Comparison of ENCODE assay signal across 14 mouse cellular contexts in genomic region chr2:27210676-27211210, GRCm38 (mm10). TPM values are rescaled to one million over a fixed set of nuclear protein-coding genes. Genes with fewer than 3 reads are reported as not detected.
DNase-seq lines count a peak whose midpoint lies in the region; ATAC-seq and TF ChIP-seq lines count a peak whose summit lies in the region.
"Had no signal": no experiment of that assay in that cellular context is flagged by ENCODE, and none has a peak within 500 bp of the region (broad histone marks: within the 10 kb centered on the region; RNA-seq: fewer than 3 reads in every experiment).

No protein-coding gene starts in this region.

- no peaks in the 10 kb centered on the region for H3K79me2 ChIP-seq in heart, adult 2 months (replicated peaks; ENCODE audit: control insufficient read depth, insufficient read depth, low read length)

- no peak for TF ChIP-seq POLR2A in heart, adult 2 months (IDR thresholded peaks at IDR 0.05; ENCODE audit: insufficient read depth, low read depth, low read length)

- H3K27ac ChIP-seq in heart, adult 2 months = peak overlapping the region; percentile 47; the same call in 1 of the 2 replicates
- H3K27ac ChIP-seq in limb, embryonic 10.5 days = peak overlapping the region; percentile 91
- no peak overlapping the region for H3K27ac ChIP-seq in kidney, embryonic 15.5 days
- H3K27ac ChIP-seq: hindbrain, embryonic 12.5 days; limb, embryonic 13.5 days; midbrain, embryonic 15.5 days; neural tube, embryonic 13.5 days had no signal

- H3K4me2 ChIP-seq in kidney, embryonic 15.5 days = no peak overlapping the region
- H3K4me2 ChIP-seq: hindbrain, embryonic 12.5 days; limb, embryonic 13.5 days; midbrain, embryonic 15.5 days; neural tube, embryonic 13.5 days had no signal

- no peak for TF ChIP-seq CTCF in heart, adult 2 months (IDR thresholded peaks at IDR 0.05)

- 69% methylated on average over 12 of the region's 12 CpGs for WGBS in heart, adult 2 months
- 87% methylated on average over 12 of the region's 12 CpGs for WGBS in limb, embryonic 10.5 days
- 69% methylated on average over 12 of the region's 12 CpGs for WGBS in kidney, embryonic 15.5 days

- no peak for ATAC-seq in kidney, embryonic 15.5 days (replicated peaks; ENCODE audit: low FRiP score)
- ATAC-seq: midbrain, embryonic 15.5 days; Patski had no signal

- H3K4me3 ChIP-seq in heart, adult 2 months = no peak overlapping the region
- H3K4me3 ChIP-seq in limb, embryonic 10.5 days = no peak overlapping the region
- no peak overlapping the region for H3K4me3 ChIP-seq in kidney, embryonic 15.5 days (replicated peaks)
- H3K4me3 ChIP-seq: hindbrain, embryonic 12.5 days; limb, embryonic 13.5 days; midbrain, embryonic 15.5 days; neural tube, embryonic 13.5 days had no signal

- no peaks in the 10 kb centered on the region for H3K9me3 ChIP-seq in limb, embryonic 10.5 days (replicated peaks)
- no peaks in the 10 kb centered on the region for H3K9me3 ChIP-seq in kidney, embryonic 15.5 days (replicated peaks)
- H3K9me3 ChIP-seq: hindbrain, embryonic 12.5 days; limb, embryonic 13.5 days; midbrain, embryonic 15.5 days; neural tube, embryonic 13.5 days had no signal

- H3K36me3 ChIP-seq in heart, adult 2 months (ENCODE audit: control insufficient read depth, insufficient read depth, low read length) = no peaks in the 10 kb centered on the region
- no peaks in the 10 kb centered on the region for H3K36me3 ChIP-seq in limb, embryonic 10.5 days
- H3K36me3 ChIP-seq in kidney, embryonic 15.5 days = peaks cover 9% of the 10 kb centered on the region; the same call in 1 of the 2 replicates
- H3K36me3 ChIP-seq: hindbrain, embryonic 12.5 days; limb, embryonic 13.5 days; midbrain, embryonic 15.5 days; neural tube, embryonic 13.5 days had no signal

- H3K4me1 ChIP-seq in heart, adult 2 months (ENCODE audit: control insufficient read depth, insufficient read depth, low read length) = peaks cover 35% of the 10 kb centered on the region
- peaks cover 89% of the 10 kb centered on the region for H3K4me1 ChIP-seq in limb, embryonic 10.5 days
- peaks cover 13% of the 10 kb centered on the region for H3K4me1 ChIP-seq in kidney, embryonic 15.5 days
- H3K4me1 ChIP-seq: midbrain, embryonic 15.5 days; neural tube, embryonic 13.5 days had no signal

- no peak for DNase-seq in heart, adult 2 months
- DNase-seq in heart, adult 8-10 months (ENCODE audit: low spot score) = no peak
- DNase-seq in ovary, postnatal 36 days (ENCODE audit: low spot score) = peak; percentile 45
- no peak for DNase-seq in ovary, postnatal 14 days (ENCODE audit: low spot score)
- peak; percentile 69 to 70 for DNase-seq in cerebellum, adult 18-20 months
- DNase-seq in limb, embryonic 10.5 days (ENCODE audit: low spot score) = no peak
- no peak for DNase-seq in embryo, embryonic 10 days (ENCODE audit: low spot score)
- DNase-seq: right cerebral cortex, postnatal 25 days had no signal

- H3K27me3 ChIP-seq in heart, adult 2 months (ENCODE audit: control insufficient read depth, insufficient read depth, low read length) = no peaks in the 10 kb centered on the region
- no peaks in the 10 kb centered on the region for H3K27me3 ChIP-seq in limb, embryonic 10.5 days (ENCODE audit: low read depth, poor library complexity, severe bottlenecking)
- no peaks in the 10 kb centered on the region for H3K27me3 ChIP-seq in kidney, embryonic 15.5 days
- H3K27me3 ChIP-seq: hindbrain, embryonic 12.5 days; limb, embryonic 13.5 days; midbrain, embryonic 15.5 days; neural tube, embryonic 13.5 days; Patski had no signal

- H3K9ac ChIP-seq in heart, adult 2 months (ENCODE audit: low read depth, low read length) = no peak overlapping the region
- no peak overlapping the region for H3K9ac ChIP-seq in kidney, embryonic 15.5 days
- H3K9ac ChIP-seq: hindbrain, embryonic 12.5 days; limb, embryonic 13.5 days; midbrain, embryonic 15.5 days; neural tube, embryonic 13.5 days had no signal

- TF ChIP-seq EP300 in heart, adult 2 months (IDR thresholded peaks at IDR 0.05; ENCODE audit: insufficient read depth, low read depth, low read length) = no peak

- intact Hi-C loops in heart, adult 2 months (cut with DNase I) = no loop called here

RNA-seq across cellular contexts. Expression of gene Sardh, which starts 37.4 kb away (rescaled TPM):
- total RNA-seq in heart, adult 2 months (2021) = 1 to 10 TPM; 4.7 to 6.5 TPM
- polyA plus RNA-seq in heart, adult 2 months (2012; rRNA removed) = 18.0 and 19.1 TPM in 2 replicates
- total RNA-seq in heart, adult 8-10 months (2022) = 10 to 100 TPM in 2 of 4 experiments, 1 to 10 TPM in 2; 3.5 to 13.3 (median 7.6) TPM
- 2.5 and 3.1 TPM in 2 replicates for polyA plus RNA-seq in limb, embryonic 10.5 days (2016; fragmentation: Nextera tagmentation; extraction: Ambion mirVana)
- polyA plus RNA-seq in kidney, embryonic 15.5 days (2015; fragmentation: Nextera tagmentation; extraction: Ambion mirVana) = 38.7 and 46.1 TPM in 2 replicates

RNA-seq across cellular contexts. Expression of gene Dbh, which starts 45.7 kb away (rescaled TPM):
- total RNA-seq in heart, adult 2 months (2021) = 1 to 10 TPM; 1.1 to 2.1 TPM
- 7.7 and 9.4 TPM in 2 replicates for polyA plus RNA-seq in heart, adult 2 months (2012; rRNA removed)
- 1 to 10 TPM; 1.5 to 3.4 (median 1.8) TPM for total RNA-seq in heart, adult 8-10 months (2022)
- polyA plus RNA-seq in limb, embryonic 10.5 days (2016; fragmentation: Nextera tagmentation; extraction: Ambion mirVana) = not detected in 2 replicates
- 3.5 and 19.1 TPM in 2 replicates for polyA plus RNA-seq in kidney, embryonic 15.5 days (2015; fragmentation: Nextera tagmentation; extraction: Ambion mirVana)
- polyA plus RNA-seq: Patski had no signal

Comparison
In these comparisons a context has a peak if more than half of its experiments do, and no peak if none do; other contexts are left out.
1. DNase-seq: peak in ovary, postnatal 36 days (single experiment) and cerebellum, adult 18-20 months (2 of 2); none in heart, adult 2 months (0 of 2), heart, adult 8-10 months (single experiment), ovary, postnatal 14 days (single experiment), limb, embryonic 10.5 days (single experiment) and embryo, embryonic 10 days (single experiment).